Mouse (Mus musculus): Measurements from ENCODE around the gene Bmf. TPM values are rescaled to one million over a fixed set of nuclear protein-coding genes. Genes with fewer than 3 reads are reported as not detected.

The Bmf gene
- polyA plus RNA-seq, 1 experiment from 2014 or later = 0.30 TPM

Other genes starting within 250 kb of the Bmf start
- gene Gpr176, start 176.3 kb downstream of the Bmf start, polyA plus RNA-seq (2015; fragmentation: Nextera tagmentation; extraction: Ambion mirVana) = 0.21 and 0.28 TPM in 2 replicates
- gene Eif2ak4, start 161.1 kb downstream of the Bmf start, polyA plus RNA-seq (2015; fragmentation: Nextera tagmentation; extraction: Ambion mirVana) = 3.6 and 3.9 TPM in 2 replicates
- gene Srp14, start 70.0 kb downstream of the Bmf start, polyA plus RNA-seq (2015; fragmentation: Nextera tagmentation; extraction: Ambion mirVana) = 91.1 and 96.9 TPM in 2 replicates
- gene Bub1b, start 48.5 kb upstream of the Bmf start, polyA plus RNA-seq (2015; fragmentation: Nextera tagmentation; extraction: Ambion mirVana) = 43.6 and 47.1 TPM in 2 replicates
- 0.30 and 0.45 TPM in 2 replicates for gene Pak6, start 113.6 kb upstream of the Bmf start, polyA plus RNA-seq (2015; fragmentation: Nextera tagmentation; extraction: Ambion mirVana)
- 0.07 and 0.08 TPM in 2 replicates for gene Ankrd63, start 154.3 kb upstream of the Bmf start, polyA plus RNA-seq (2015; fragmentation: Nextera tagmentation; extraction: Ambion mirVana)
- 2.3 and 2.9 TPM in 2 replicates for gene Plcb2, start 178.8 kb upstream of the Bmf start, polyA plus RNA-seq (2015; fragmentation: Nextera tagmentation; extraction: Ambion mirVana)
- gene Inafm2, start 196.1 kb upstream of the Bmf start, polyA plus RNA-seq (2015; fragmentation: Nextera tagmentation; extraction: Ambion mirVana) = 12.3 and 12.6 TPM in 2 replicates
- gene Ccdc9b, start 213.0 kb upstream of the Bmf start, polyA plus RNA-seq (2015; fragmentation: Nextera tagmentation; extraction: Ambion mirVana) = 0.20 and 0.29 TPM in 2 replicates
- not detected in 2 replicates for gene Phgr1, start 223.1 kb upstream of the Bmf start, polyA plus RNA-seq (2015; fragmentation: Nextera tagmentation; extraction: Ambion mirVana)
- 0.26 and 0.32 TPM in 2 replicates for gene Disp2, start 230.0 kb upstream of the Bmf start, polyA plus RNA-seq (2015; fragmentation: Nextera tagmentation; extraction: Ambion mirVana)